Mouse (Mus musculus) c-Kit-positive CD71-positive TER-119-positive erythroid progenitor cells, embryonic 14.5 days (primary cell): ENCODE results near the gene Fbxo39.
"Not testable (repeated sequence)": the region's sequence is repeated elsewhere in the genome, so short reads cannot be mapped to it uniquely, and the experiment has no call there.

Experiments
- DNase-seq: peaks from one replicate; pipeline ENCODE4 v3.0.0-alpha.2; 2013; ENCODE audit warnings: low spot score

Gene Fbxo39

GRCm38 (mm10) chr11:72311355-72312001, 2.8 kb upstream of the Fbxo39 start:
- no peak for DNase-seq

- no peak for DNase-seq
Measured at GRCm38 (mm10) chr11:72318026-72318425, 3.8 kb downstream of the Fbxo39 start.

- no peak for DNase-seq
Measured at GRCm38 (mm10) chr11:72324431-72324830, 10.2 kb downstream of the Fbxo39 start.

GRCm38 (mm10) chr11:72325701-72326100, 11.5 kb downstream of the Fbxo39 start:
- DNase-seq: no peak

- DNase-seq: no peak
Measured at GRCm38 (mm10) chr11:72332951-72333667, 18.9 kb downstream of the Fbxo39 start.

- DNase-seq: no peak
Measured at GRCm38 (mm10) chr11:72334653-72335052, 20.4 kb downstream of the Fbxo39 start.

- DNase-seq: no peak
Measured at GRCm38 (mm10) chr11:72336726-72337125, 22.5 kb downstream of the Fbxo39 start.

GRCm38 (mm10) chr11:72338437-72338871, 24.2 kb downstream of the Fbxo39 start:
- no peak for DNase-seq

GRCm38 (mm10) chr11:72339716-72340115, 25.5 kb downstream of the Fbxo39 start:
- DNase-seq: no peak

- DNase-seq: peak; percentile 39
Measured at GRCm38 (mm10) chr11:72342549-72343237, 28.4 kb downstream of the Fbxo39 start.

- DNase-seq: not testable (repeated sequence)
Measured at GRCm38 (mm10) chr11:72343238-72343625, 29.0 kb downstream of the Fbxo39 start.

- DNase-seq: peak; percentile 38
Measured at GRCm38 (mm10) chr11:72343904-72344303, 29.7 kb downstream of the Fbxo39 start.

- no peak for DNase-seq
Measured at GRCm38 (mm10) chr11:72344486-72344885, 30.2 kb downstream of the Fbxo39 start.

GRCm38 (mm10) chr11:72348563-72348962, 34.3 kb downstream of the Fbxo39 start:
- DNase-seq: no peak

GRCm38 (mm10) chr11:72349016-72349415, 34.8 kb downstream of the Fbxo39 start:
- no peak for DNase-seq

- no peak for DNase-seq
Measured at GRCm38 (mm10) chr11:72349652-72350051, 35.4 kb downstream of the Fbxo39 start.

- DNase-seq: no peak
Measured at GRCm38 (mm10) chr11:72352272-72352671, 38.0 kb downstream of the Fbxo39 start.

- DNase-seq: no peak
Measured at GRCm38 (mm10) chr11:72353186-72353585, 38.9 kb downstream of the Fbxo39 start.

- DNase-seq: peak; percentile 57
Measured at GRCm38 (mm10) chr11:72354971-72355728, 40.9 kb downstream of the Fbxo39 start.

- DNase-seq: no peak
Measured at GRCm38 (mm10) chr11:72361385-72362346, 47.4 kb downstream of the Fbxo39 start.

GRCm38 (mm10) chr11:72362347-72362741, 48.1 kb downstream of the Fbxo39 start, which contains the start of gene Tekt1:
Gene Tekt1 (minus strand): TSS chr11:72362442.
- DNase-seq: no peak
